In genomic region chr7:113250433-113250991, GRCm38 (mm10) we compare ENCODE assay signal across 8 mouse cellular contexts. TPM values are rescaled to one million over a fixed set of nuclear protein-coding genes. Genes with fewer than 3 reads are reported as not detected.
DNase-seq lines count a peak whose midpoint lies in the region; ATAC-seq and TF ChIP-seq lines count a peak whose summit lies in the region.

No protein-coding gene starts in this region.

- H3K27me3 ChIP-seq in embryonic facial prominence, embryonic 13.5 days = no peaks in the 10 kb centered on the region
- H3K27me3 ChIP-seq in heart, postnatal 0 days (ENCODE audit: control insufficient read depth, insufficient read depth, low read length) = no peaks in the 10 kb centered on the region
- no peaks in the 10 kb centered on the region for H3K27me3 ChIP-seq in midbrain, embryonic 10.5 days (ENCODE audit: low read depth, poor library complexity, severe bottlenecking)
- no peaks in the 10 kb centered on the region for H3K27me3 ChIP-seq in stomach, embryonic 16.5 days (ENCODE audit: control insufficient read depth, insufficient read depth, low read length)

- no peaks in the 10 kb centered on the region for H3K36me3 ChIP-seq in embryonic facial prominence, embryonic 13.5 days
- no peaks in the 10 kb centered on the region; the same call in 1 of the 2 replicates for H3K36me3 ChIP-seq in heart, postnatal 0 days (replicated peaks; ENCODE audit: control insufficient read depth, insufficient read depth, low read length)
- H3K36me3 ChIP-seq in midbrain, embryonic 10.5 days = no peaks in the 10 kb centered on the region
- H3K36me3 ChIP-seq in stomach, embryonic 16.5 days (ENCODE audit: control insufficient read depth, insufficient read depth, low read length) = no peaks in the 10 kb centered on the region

- no peaks in the 10 kb centered on the region for H3K9me3 ChIP-seq in embryonic facial prominence, embryonic 13.5 days
- no peaks in the 10 kb centered on the region for H3K9me3 ChIP-seq in heart, postnatal 0 days (replicated peaks; ENCODE audit: control insufficient read depth, low read length)
- no peaks in the 10 kb centered on the region for H3K9me3 ChIP-seq in midbrain, embryonic 10.5 days (replicated peaks)
- no peaks in the 10 kb centered on the region for H3K9me3 ChIP-seq in stomach, embryonic 16.5 days (replicated peaks; ENCODE audit: control insufficient read depth, low read length)

- H3K4me2 ChIP-seq in embryonic facial prominence, embryonic 13.5 days = no peak overlapping the region
- peak overlapping the region; percentile 32; the same call in 1 of the 2 replicates for H3K4me2 ChIP-seq in heart, postnatal 0 days (ENCODE audit: low read depth, low read length)
- H3K4me2 ChIP-seq in stomach, embryonic 16.5 days (ENCODE audit: low read depth, low read length) = no peak overlapping the region

- H3K4me3 ChIP-seq in embryonic facial prominence, embryonic 13.5 days = no peak overlapping the region
- H3K4me3 ChIP-seq in heart, postnatal 0 days (ENCODE audit: low read depth, low read length) = no peak overlapping the region
- no peak overlapping the region for H3K4me3 ChIP-seq in midbrain, embryonic 10.5 days
- no peak overlapping the region for H3K4me3 ChIP-seq in stomach, embryonic 16.5 days (replicated peaks; ENCODE audit: low read length)

- TF ChIP-seq EP300 in heart, postnatal 0 days (IDR thresholded peaks at IDR 0.05; ENCODE audit: low read depth) = no peak

- peak overlapping the region; percentile 80 for H3K27ac ChIP-seq in embryonic facial prominence, embryonic 13.5 days
- peak overlapping the region; percentile 95 for H3K27ac ChIP-seq in heart, postnatal 0 days (ENCODE audit: low read depth)
- H3K27ac ChIP-seq in midbrain, embryonic 10.5 days (replicated peaks) = peak overlapping the region; percentile 33; the same call in 1 of the 2 replicates
- peak overlapping the region; percentile 71 for H3K27ac ChIP-seq in stomach, embryonic 16.5 days (ENCODE audit: low read length)

- TF ChIP-seq CTCF in heart, postnatal 0 days (IDR thresholded peaks at IDR 0.05; ENCODE audit: low read depth) = peak; percentile 84

- ATAC-seq in frontal cortex, adult (ENCODE audit: low TSS enrichment) = peak; percentile 17
- ATAC-seq in embryonic facial prominence, embryonic 13.5 days (ENCODE audit: insufficient number of reproducible peaks, insufficient read depth, low FRiP score, low TSS enrichment, low read depth) = no peak
- ATAC-seq in heart, postnatal 0 days (ENCODE audit: insufficient read depth, low read depth) = peak; percentile 83
- ATAC-seq in stomach, embryonic 16.5 days (ENCODE audit: insufficient read depth, low FRiP score) = peak; percentile 70; the same call in 1 of the 2 replicates

- no peak overlapping the region for H3K9ac ChIP-seq in embryonic facial prominence, embryonic 13.5 days
- 0 out of 2 replicates have a peak overlapping the region, but pooled peaks have one; percentile 23 for H3K9ac ChIP-seq in heart, postnatal 0 days (replicated peaks; ENCODE audit: low read depth, low read length)
- H3K9ac ChIP-seq in stomach, embryonic 16.5 days (ENCODE audit: low read length) = no peak overlapping the region

- DNase-seq in frontal cortex, postnatal 10 days (ENCODE audit: low spot score in 2 of 2) = no peak
- peak; percentile 47 for DNase-seq in adrenal gland, adult 8-10 months
- DNase-seq in heart, postnatal 0 days (ENCODE audit: low spot score) = peak; percentile 74
- DNase-seq in kidney, postnatal 36 days = peak; percentile 47 to 76
- peak; percentile 36 for DNase-seq in midbrain, embryonic 10.5 days (ENCODE audit: low spot score)

- WGBS in embryonic facial prominence, embryonic 13.5 days = 60% methylated on average over 3 of the region's 3 CpGs
- 42% methylated on average over 3 of the region's 3 CpGs for WGBS in heart, postnatal 0 days
- WGBS in midbrain, embryonic 10.5 days = 52% methylated on average over 3 of the region's 3 CpGs
- 46% methylated on average over 3 of the region's 3 CpGs for WGBS in stomach, embryonic 16.5 days

- H3K4me1 ChIP-seq in embryonic facial prominence, embryonic 13.5 days = peaks cover 47% of the 10 kb centered on the region
- H3K4me1 ChIP-seq in heart, postnatal 0 days (ENCODE audit: control insufficient read depth, insufficient read depth) = peaks cover 40% of the 10 kb centered on the region
- H3K4me1 ChIP-seq in midbrain, embryonic 10.5 days = peaks cover 36% of the 10 kb centered on the region
- peaks cover 47% of the 10 kb centered on the region for H3K4me1 ChIP-seq in stomach, embryonic 16.5 days (ENCODE audit: control insufficient read depth, insufficient read depth, low read length)

RNA-seq across cellular contexts. Expression of gene Arntl, which starts 43.2 kb away (rescaled TPM):
- 10 to 100 TPM in 3 of 4 experiments, 1 to 10 TPM in 1; 9.9 to 16.1 (median 11.2) TPM for total RNA-seq in adrenal gland, adult 8-10 months (2022)
- 8.8 and 8.9 TPM in 2 replicates for polyA plus RNA-seq in embryonic facial prominence, embryonic 13.5 days (2015; fragmentation: Nextera tagmentation; extraction: Ambion mirVana)
- total RNA-seq in heart, postnatal 0 days (2014; rRNA removed; ENCODE audit: low replicate concordance) = 8.0 and 9.3 TPM in 2 replicates
- 3.7 and 4.6 TPM in 2 replicates for polyA plus RNA-seq in heart, postnatal 0 days (2015; fragmentation: Nextera tagmentation; extraction: Ambion mirVana)
- polyA plus RNA-seq in midbrain, embryonic 10.5 days (2016; fragmentation: Nextera tagmentation; extraction: Ambion mirVana) = 6.6 and 7.0 TPM in 2 replicates
- polyA plus RNA-seq in stomach, embryonic 16.5 days (2015; fragmentation: Nextera tagmentation; extraction: Ambion mirVana) = 14.1 TPM in 2 replicates

Comparison
In these comparisons a context has a peak if more than half of its experiments do, and no peak if none do; other contexts are left out.
1. DNase-seq: peak in adrenal gland, adult 8-10 months (single experiment), heart, postnatal 0 days (single experiment), kidney, postnatal 36 days (2 of 2) and midbrain, embryonic 10.5 days (single experiment); none in frontal cortex, postnatal 10 days (0 of 2).
2. H3K27ac ChIP-seq: peak in every context shown above with its lines; median percentile 95 in heart, postnatal 0 days; 80 in embryonic facial prominence, embryonic 13.5 days; 71 in stomach, embryonic 16.5 days; 33 in midbrain, embryonic 10.5 days.